Mouse (Mus musculus) bone marrow, adult 2 months (tissue): Measurements from ENCODE around the gene Spata32.

ENCODE experiments used
- CTCF ChIP-seq: fragments of 200-500 bp; IDR thresholded peaks from 2 replicates; pipeline ENCODE4 v1.5.1; 2011; ENCODE audit warnings: low read length, control low read depth; ENCODE audit not compliant: control insufficient read depth, insufficient read depth
- POLR2A ChIP-seq: fragments of 200-500 bp; IDR thresholded peaks from 2 replicates; pipeline ENCODE4 v1.6.1; 2011; ENCODE audit warnings: low read depth, mild to moderate bottlenecking, control low read depth, low read length, borderline replicate concordance; ENCODE audit not compliant: control insufficient read depth

- no peak for TF ChIP-seq POLR2A
- no peak for TF ChIP-seq CTCF
Observed at GRCm38 (mm10) chr11:103177216-103177615, 41.0 kb downstream of the Spata32 start.
